Mouse (Mus musculus) E14TG2a.4 (cell line): ENCODE results near the gene Pex26.

Experiments used
- CTCF ChIP-seq: conservative IDR thresholded peaks from 2 replicates; pipeline ENCODE4 v1.5.1; 2014; ENCODE audit warnings: low read length
- NANOG ChIP-seq: IDR thresholded peaks from 2 replicates; pipeline ENCODE4 v1.6.1; 2014; ENCODE audit warnings: borderline replicate concordance, low read length, mixed read lengths
- POU5F1 ChIP-seq: IDR thresholded peaks from 2 replicates; pipeline ENCODE4 v1.6.1; 2014; ENCODE audit warnings: low read length, borderline replicate concordance

GRCm38 (mm10) chr6:121200458-121200857 lies 17.0 kb downstream of the Pex26 start:
- TF ChIP-seq CTCF, result no peak
- TF ChIP-seq NANOG, result no peak
- no peak for TF ChIP-seq POU5F1
